Mouse (Mus musculus) ES-Bruce4 (cell line): ENCODE measurements around the gene Ugt1a10.

ENCODE experiments used
- CTCF ChIP-seq: IDR thresholded peaks from one replicate; pipeline ENCODE4 v1.8.1; 2011; ENCODE audit warnings: low read depth, low read length
- EP300 ChIP-seq: IDR thresholded peaks from 2 replicates; pipeline ENCODE4 v1.6.1; 2011; ENCODE audit warnings: low read depth, low read length; ENCODE audit not compliant: insufficient read depth

- TF ChIP-seq CTCF: no peak
- no peak for TF ChIP-seq EP300
Measured at GRCm38 (mm10) chr1:88220336-88220735, 165.1 kb downstream of the Ugt1a10 start.
